Mouse (Mus musculus) intestine, embryonic 15.5 days (tissue): ENCODE measurements around the gene Smarcb1. TPM values are rescaled to one million over a fixed set of nuclear protein-coding genes. Genes with fewer than 3 reads are reported as not detected.

Experiments
- ATAC-seq: fragments of 200-750 bp; cut with Nextera tagmentation; 2 replicates; pipeline ENCODE4 v1.8.0; 2017; ENCODE audit warnings: moderate TSS enrichment, moderate library complexity
- H3K27ac ChIP-seq: fragments of 300-500 bp; sonication (generic); 2 replicates; pipeline ENCODE4 v1.5.1; 2015; ENCODE audit warnings: mild to moderate bottlenecking, inconsistent platforms
- H3K27me3 ChIP-seq: fragments of 300-500 bp; sonication (generic); replicated peaks from 2 replicates; pipeline ENCODE4 v1.6.1; 2015; ENCODE audit warnings: inconsistent platforms
- H3K36me3 ChIP-seq: fragments of 300-500 bp; sonication (generic); 2 replicates; pipeline ENCODE4 v1.6.1; 2015; ENCODE audit warnings: inconsistent platforms
- H3K4me1 ChIP-seq: fragments of 300-500 bp; sonication (generic); replicated peaks from 2 replicates; pipeline ENCODE4 v1.6.1; 2015; ENCODE audit warnings: inconsistent platforms
- H3K4me2 ChIP-seq: fragments of 300-500 bp; sonication (generic); replicated peaks from 2 replicates; pipeline ENCODE4 v1.6.1; 2015; ENCODE audit warnings: mild to moderate bottlenecking, inconsistent platforms
- H3K4me3 ChIP-seq: fragments of 300-500 bp; sonication (generic); replicated peaks from 2 replicates; pipeline ENCODE4 v1.5.1; 2015; ENCODE audit warnings: inconsistent platforms
- H3K9ac ChIP-seq: fragments of 300-500 bp; sonication (generic); 2 replicates; pipeline ENCODE4 v1.6.1; 2015; ENCODE audit warnings: inconsistent platforms
- H3K9me3 ChIP-seq: fragments of 300-500 bp; sonication (generic); 2 replicates; pipeline ENCODE4 v1.6.1; 2016; ENCODE audit warnings: inconsistent platforms
- WGBS: fragments of 180-500 bp; shearing (Covaris S2); methylation state at CpG from one replicate; pipeline ENCODE4 v1.1.7; 2015; 5-methylcytosine and 5-hydroxymethylcytosine counted together
- polyA plus RNA-seq: library from polyadenylated mRNA; unstranded; fragments of >200 nt; fragmentation: Nextera tagmentation; extraction: Ambion mirVana; gene quantifications from 2 replicates; pipeline ENCODE4 v1.2.1, GENCODE M21; 2015

Gene Smarcb1
- polyA plus RNA-seq, 1 experiment from 2014 or later, result 171 TPM

DNA sequence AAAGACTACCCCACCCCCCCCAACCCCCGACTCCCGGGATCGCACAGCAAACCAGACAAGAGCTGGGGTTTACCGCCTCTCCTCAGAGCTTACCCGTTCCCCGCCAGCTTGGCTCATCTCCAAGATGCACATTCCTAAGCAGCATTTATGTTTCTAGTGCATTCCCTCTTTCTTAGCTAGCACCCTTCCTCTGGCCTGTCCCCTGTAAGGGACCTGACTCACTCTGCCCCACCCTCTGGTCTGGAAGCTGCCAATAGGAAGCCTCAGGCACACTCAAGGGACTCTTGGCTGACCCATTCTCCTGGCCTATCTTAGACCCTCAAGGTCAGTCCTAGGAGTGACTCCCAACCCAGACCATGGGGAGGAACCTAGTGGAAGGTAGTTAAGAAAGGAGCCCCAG lies 8.9 kb upstream of the Smarcb1 start:
- peak overlapping the region; percentile 97; the same call in 1 of the 2 replicates for H3K4me2 ChIP-seq
- H3K9ac ChIP-seq, result no peak overlapping the region
- ATAC-seq, result no peak
- 13% methylated on average over 6 of the region's 6 CpGs for WGBS
- H3K36me3 ChIP-seq, result no peaks in the 10 kb centered on the region
- 0 out of 2 replicates have a peak, but pooled peaks cover 4% of the 10 kb centered on the region for H3K27me3 ChIP-seq
- H3K27ac ChIP-seq, result no peak overlapping the region
- H3K4me1 ChIP-seq, result peaks cover 22% of the 10 kb centered on the region
- H3K4me3 ChIP-seq, result no peak overlapping the region
- no peaks in the 10 kb centered on the region for H3K9me3 ChIP-seq

DNA sequence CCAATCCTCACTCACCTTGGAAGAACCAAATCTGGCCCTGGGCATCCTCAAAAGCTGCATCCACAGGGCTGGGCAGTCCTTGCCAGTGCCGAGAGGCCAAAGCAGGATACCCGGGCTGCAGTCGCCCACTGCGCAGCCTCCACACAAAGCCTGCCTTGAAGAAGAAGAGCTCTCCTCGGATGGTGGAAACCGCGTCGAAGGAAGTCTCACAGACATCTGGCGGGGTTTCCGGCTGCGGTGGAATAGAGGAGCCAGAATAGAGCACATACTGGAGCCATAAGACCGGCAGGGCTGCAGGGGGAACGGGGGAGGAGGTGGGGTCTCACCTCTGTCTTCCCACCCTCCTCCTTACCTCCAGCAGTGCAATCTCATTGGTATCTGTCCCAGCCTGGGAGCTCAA lies 5.0 kb upstream of the Smarcb1 start:
- Histone ChIP-seq H3K36me3 (no peaks in the 10 kb centered on the region), H3K4me2 (no peak overlapping the region), H3K9ac (no peak overlapping the region), H3K4me3 (no peak overlapping the region), H3K9me3 (no peaks in the 10 kb centered on the region), H3K27me3 (no peaks in the 10 kb centered on the region), H3K4me1 (peaks cover 13% of the 10 kb centered on the region; the same call in 1 of the 2 replicates), H3K27ac (no peak overlapping the region)
- ATAC-seq, result no peak
- 79% methylated on average over 13 of the region's 13 CpGs for WGBS

GRCm38 (mm10) chr10:75924324-75924723 lies 2.9 kb upstream of the Smarcb1 start:
- Histone ChIP-seq H3K9me3 (no peaks in the 10 kb centered on the region), H3K4me2 (no peak overlapping the region), H3K4me3 (no peak overlapping the region), H3K27ac (no peak overlapping the region), H3K27me3 (no peaks in the 10 kb centered on the region), H3K9ac (no peak overlapping the region), H3K4me1 (peaks cover 2% of the 10 kb centered on the region), H3K36me3 (no peaks in the 10 kb centered on the region)
- 64% methylated on average over 2 of the region's 2 CpGs for WGBS
- ATAC-seq, result no peak

DNA sequence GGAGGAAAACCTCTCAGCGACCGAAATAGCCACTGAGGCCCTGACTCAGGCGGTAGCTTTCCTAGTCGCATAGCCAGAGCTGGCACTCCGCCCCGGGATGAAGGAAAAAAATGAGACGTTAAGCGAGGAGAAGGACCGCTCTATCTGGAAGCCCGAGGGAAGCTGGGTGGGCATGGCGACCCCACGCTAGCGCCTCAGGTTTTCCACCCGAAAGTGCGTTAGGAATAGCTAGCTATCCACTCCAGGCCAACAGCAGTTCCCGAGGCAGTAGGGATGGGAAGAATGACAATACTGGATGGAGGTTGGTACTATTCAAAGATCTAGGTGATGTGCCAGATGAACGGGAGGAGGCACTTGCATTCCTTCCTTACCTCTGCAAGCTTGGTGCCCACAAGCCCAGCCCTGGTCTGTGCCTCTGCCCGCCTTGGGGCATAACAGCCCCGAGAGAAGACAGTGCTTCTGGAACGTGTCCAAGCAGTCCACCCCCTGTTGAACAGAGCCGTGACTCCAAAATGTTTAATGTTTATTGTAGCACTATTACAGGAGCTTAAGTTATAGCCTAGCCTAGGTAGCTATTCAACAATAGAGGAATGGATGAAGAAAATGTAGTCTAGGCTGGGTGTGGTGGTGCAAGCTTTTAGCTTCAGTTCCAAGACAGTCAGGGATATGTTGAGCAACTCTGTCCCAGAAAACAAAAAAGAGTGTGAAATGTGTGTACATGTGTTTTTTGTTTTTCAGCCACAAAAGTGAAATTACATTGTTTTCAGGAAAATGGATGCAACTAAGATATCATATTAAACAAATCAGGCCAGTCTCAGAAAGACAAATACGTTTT lies 526 bp upstream of the Smarcb1 start:
- peak overlapping the region; percentile 66 for H3K4me3 ChIP-seq
- 4% methylated on average over 22 of the region's 22 CpGs for WGBS
- no peaks in the 10 kb centered on the region for H3K36me3 ChIP-seq
- no peaks in the 10 kb centered on the region for H3K27me3 ChIP-seq
- peak; percentile 27 for ATAC-seq
- H3K9me3 ChIP-seq, result no peaks in the 10 kb centered on the region
- H3K27ac ChIP-seq, result peak overlapping the region; percentile 83
- peak overlapping the region; percentile 91 for H3K9ac ChIP-seq
- peaks cover 2% of the 10 kb centered on the region for H3K4me1 ChIP-seq
- H3K4me2 ChIP-seq, result peak overlapping the region; percentile 84

- no peaks in the 10 kb centered on the region for H3K27me3 ChIP-seq
- WGBS, result 81% methylated on average over 5 of the region's 5 CpGs
- H3K4me1 ChIP-seq, result peaks cover 2% of the 10 kb centered on the region
- H3K4me3 ChIP-seq, result no peak overlapping the region
- no peak overlapping the region for H3K27ac ChIP-seq
- peaks cover 6% of the 10 kb centered on the region for H3K36me3 ChIP-seq
- H3K4me2 ChIP-seq, result no peak overlapping the region
- no peak overlapping the region for H3K9ac ChIP-seq
- H3K9me3 ChIP-seq, result no peaks in the 10 kb centered on the region
- ATAC-seq, result no peak
These were observed 2.4 kb downstream of the Smarcb1 start for GRCm38 (mm10) chr10:75919026-75919425.

GRCm38 (mm10) chr10:75916840-75917239 lies 4.6 kb downstream of the Smarcb1 start:
- Histone ChIP-seq H3K27ac (no peak overlapping the region), H3K4me2 (no peak overlapping the region), H3K4me3 (no peak overlapping the region), H3K27me3 (no peaks in the 10 kb centered on the region), H3K4me1 (no peaks in the 10 kb centered on the region; the same call in 1 of the 2 replicates), H3K9ac (no peak overlapping the region), H3K36me3 (peaks cover 12% of the 10 kb centered on the region), H3K9me3 (no peaks in the 10 kb centered on the region)
- ATAC-seq, result no peak
- WGBS, result 82% methylated on average over 8 of the region's 8 CpGs

- Histone ChIP-seq H3K27me3 (no peaks in the 10 kb centered on the region), H3K9ac (no peak overlapping the region), H3K4me1 (no peaks in the 10 kb centered on the region; the same call in 1 of the 2 replicates), H3K4me2 (no peak overlapping the region), H3K9me3 (no peaks in the 10 kb centered on the region), H3K4me3 (no peak overlapping the region), H3K27ac (no peak overlapping the region), H3K36me3 (peaks cover 18% of the 10 kb centered on the region)
- ATAC-seq, result no peak
- 69% methylated on average over 7 of the region's 7 CpGs for WGBS
These were observed 5.9 kb downstream of the Smarcb1 start for GRCm38 (mm10) chr10:75915557-75915956.

DNA sequence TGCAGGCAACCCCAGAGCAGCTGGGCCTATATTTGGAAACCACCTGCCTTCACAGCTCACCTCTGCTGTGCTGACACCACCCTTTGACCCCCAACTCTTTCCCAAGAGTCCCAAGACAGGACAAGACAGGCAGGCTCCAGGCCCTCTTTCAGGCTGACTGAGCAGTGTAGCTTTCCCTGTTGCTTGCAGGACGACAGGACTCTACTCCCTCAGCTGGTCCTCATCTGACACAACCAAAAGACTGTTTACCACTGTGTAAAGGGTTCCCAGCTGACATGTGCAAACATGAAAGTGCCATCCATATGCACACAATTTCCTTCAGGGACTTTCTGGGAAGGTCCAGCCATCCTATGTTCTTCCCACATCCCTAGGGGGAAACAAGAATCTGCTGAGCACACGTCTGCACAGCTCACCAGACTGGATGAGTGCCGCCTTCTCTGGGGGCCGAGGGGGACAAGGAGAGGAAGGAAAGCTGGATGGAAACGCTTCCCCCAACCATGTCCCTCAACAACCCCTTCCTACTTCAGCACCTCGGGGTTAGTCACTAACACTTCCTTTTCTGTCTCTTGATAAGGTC lies 8.3 kb downstream of the Smarcb1 start:
- Histone ChIP-seq H3K4me1 (no peaks in the 10 kb centered on the region), H3K9me3 (no peaks in the 10 kb centered on the region), H3K4me3 (no peak overlapping the region), H3K36me3 (peaks cover 24% of the 10 kb centered on the region), H3K27ac (no peak overlapping the region), H3K27me3 (no peaks in the 10 kb centered on the region), H3K9ac (no peak overlapping the region), H3K4me2 (no peak overlapping the region)
- ATAC-seq, result no peak
- WGBS, result 71% methylated on average over 6 of the region's 6 CpGs

GRCm38 (mm10) chr10:75910698-75911097 lies 10.7 kb downstream of the Smarcb1 start:
- Histone ChIP-seq H3K4me1 (no peaks in the 10 kb centered on the region), H3K36me3 (peaks cover 36% of the 10 kb centered on the region), H3K4me2 (no peak overlapping the region), H3K27me3 (no peaks in the 10 kb centered on the region), H3K9me3 (no peaks in the 10 kb centered on the region), H3K27ac (no peak overlapping the region), H3K4me3 (no peak overlapping the region), H3K9ac (no peak overlapping the region)
- 86% methylated on average over 2 of the region's 2 CpGs for WGBS
- no peak for ATAC-seq

GRCm38 (mm10) chr10:75906882-75907281 lies 14.5 kb downstream of the Smarcb1 start:
- Histone ChIP-seq H3K27ac (no peak overlapping the region), H3K36me3 (peaks cover 54% of the 10 kb centered on the region), H3K4me1 (no peaks in the 10 kb centered on the region), H3K9ac (no peak overlapping the region), H3K9me3 (no peaks in the 10 kb centered on the region), H3K4me2 (no peak overlapping the region), H3K4me3 (no peak overlapping the region), H3K27me3 (no peaks in the 10 kb centered on the region)
- 92% methylated on average over 4 of the region's 4 CpGs for WGBS
- ATAC-seq, result no peak

GRCm38 (mm10) chr10:75904391-75904790 lies 17.0 kb downstream of the Smarcb1 start:
- Histone ChIP-seq H3K36me3 (peaks cover 59% of the 10 kb centered on the region), H3K9me3 (no peaks in the 10 kb centered on the region), H3K27me3 (no peaks in the 10 kb centered on the region), H3K4me2 (no peak overlapping the region), H3K4me3 (no peak overlapping the region), H3K9ac (no peak overlapping the region), H3K4me1 (no peaks in the 10 kb centered on the region), H3K27ac (no peak overlapping the region)
- ATAC-seq, result no peak
- WGBS, result 94% methylated on average over 5 of the region's 5 CpGs

DNA sequence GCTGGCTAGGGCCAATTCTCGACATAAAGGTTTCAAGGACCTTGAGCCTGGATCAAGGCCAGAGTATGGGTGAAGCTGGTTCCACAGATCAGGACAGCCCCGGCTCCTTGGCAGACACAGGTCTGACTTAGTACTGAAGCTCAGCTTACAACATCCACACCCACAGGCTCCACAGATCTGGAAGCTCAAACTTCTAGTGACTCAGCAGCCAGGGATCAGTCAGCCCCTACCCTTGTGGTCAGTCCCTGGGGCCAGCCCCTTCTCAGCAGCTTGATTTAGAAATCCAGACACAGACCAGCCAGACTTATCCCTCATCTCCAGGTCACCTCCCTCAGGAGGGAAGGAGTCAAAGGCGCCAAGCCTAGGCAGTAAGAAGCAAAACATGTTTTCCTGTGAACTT lies 22.6 kb downstream of the Smarcb1 start:
- ATAC-seq, result no peak
- Histone ChIP-seq H3K4me2 (no peak overlapping the region), H3K4me3 (no peak overlapping the region), H3K9ac (no peak overlapping the region), H3K4me1 (no peaks in the 10 kb centered on the region), H3K36me3 (peaks cover 59% of the 10 kb centered on the region), H3K9me3 (no peaks in the 10 kb centered on the region), H3K27ac (no peak overlapping the region), H3K27me3 (no peaks in the 10 kb centered on the region)
- 67% methylated on average over 3 of the region's 3 CpGs for WGBS
